Mouse (Mus musculus): Measurements from ENCODE around the gene Pde9a.

Pde9a gene

DNA sequence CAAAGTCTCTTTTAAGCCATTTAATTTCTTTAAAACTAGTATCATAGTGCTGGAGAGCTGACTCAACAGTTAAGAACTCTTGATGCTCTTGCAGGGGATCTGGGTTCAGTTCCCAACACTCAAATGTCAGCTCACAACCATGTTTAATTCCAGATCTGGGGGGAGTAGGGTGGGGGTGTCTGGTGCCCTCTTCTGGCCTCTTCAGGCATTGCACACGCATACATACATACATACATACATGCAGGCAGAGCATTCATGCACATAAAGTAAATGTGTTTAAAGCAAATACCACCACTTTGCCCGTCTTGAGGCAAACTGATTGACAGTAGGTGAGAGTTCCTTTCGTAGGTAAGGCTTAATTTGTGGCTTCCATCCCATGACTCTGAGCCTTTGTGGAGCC lies 80.8 kb downstream of the Pde9a start:
- no peak for DNase-seq (ENCODE audit: low read depth, low spot score)

- DNase-seq (ENCODE audit: low read depth, low spot score): no peak
These were observed 82.5 kb downstream of the Pde9a start for GRCm38 (mm10) chr17:31468496-31468895.

DNA sequence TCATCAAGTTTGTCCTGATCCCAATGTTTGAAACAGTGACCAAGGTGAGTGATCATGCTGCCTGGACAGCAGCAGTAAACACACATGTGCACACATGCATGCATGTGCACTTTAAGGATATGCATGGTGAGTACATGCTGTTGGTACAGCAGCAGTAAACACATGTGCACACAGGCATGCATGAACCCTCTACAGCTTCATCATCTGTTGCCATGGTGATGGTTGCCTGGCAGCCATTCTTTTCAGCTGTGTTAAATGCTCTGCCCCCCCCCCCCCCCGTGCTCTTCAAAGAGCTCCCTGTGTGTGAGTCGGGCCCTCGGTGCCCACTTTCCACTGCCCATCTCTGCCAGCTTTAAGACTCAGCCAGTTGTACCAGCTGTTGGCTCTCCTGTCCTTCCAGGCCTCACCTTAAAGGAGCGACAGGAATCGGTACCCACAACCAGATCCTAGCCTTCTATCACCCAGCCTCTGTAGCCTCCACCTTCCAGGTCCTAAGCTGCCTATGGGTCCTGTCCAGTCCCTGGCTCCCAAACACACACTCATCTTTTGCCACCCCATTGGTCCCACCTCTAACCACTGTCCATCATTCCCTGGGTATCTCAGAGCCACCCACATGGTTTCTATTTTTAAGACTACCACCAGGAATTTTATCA lies 84.9 kb downstream of the Pde9a start:
- no peak for DNase-seq (ENCODE audit: low read depth, low spot score)

GRCm38 (mm10) chr17:31474388-31474787 lies 88.4 kb downstream of the Pde9a start:
- no peak for DNase-seq (ENCODE audit: low read depth, low spot score)

GRCm38 (mm10) chr17:31478606-31479005 lies 92.6 kb downstream of the Pde9a start:
- DNase-seq (ENCODE audit: low read depth, low spot score): no peak

DNA sequence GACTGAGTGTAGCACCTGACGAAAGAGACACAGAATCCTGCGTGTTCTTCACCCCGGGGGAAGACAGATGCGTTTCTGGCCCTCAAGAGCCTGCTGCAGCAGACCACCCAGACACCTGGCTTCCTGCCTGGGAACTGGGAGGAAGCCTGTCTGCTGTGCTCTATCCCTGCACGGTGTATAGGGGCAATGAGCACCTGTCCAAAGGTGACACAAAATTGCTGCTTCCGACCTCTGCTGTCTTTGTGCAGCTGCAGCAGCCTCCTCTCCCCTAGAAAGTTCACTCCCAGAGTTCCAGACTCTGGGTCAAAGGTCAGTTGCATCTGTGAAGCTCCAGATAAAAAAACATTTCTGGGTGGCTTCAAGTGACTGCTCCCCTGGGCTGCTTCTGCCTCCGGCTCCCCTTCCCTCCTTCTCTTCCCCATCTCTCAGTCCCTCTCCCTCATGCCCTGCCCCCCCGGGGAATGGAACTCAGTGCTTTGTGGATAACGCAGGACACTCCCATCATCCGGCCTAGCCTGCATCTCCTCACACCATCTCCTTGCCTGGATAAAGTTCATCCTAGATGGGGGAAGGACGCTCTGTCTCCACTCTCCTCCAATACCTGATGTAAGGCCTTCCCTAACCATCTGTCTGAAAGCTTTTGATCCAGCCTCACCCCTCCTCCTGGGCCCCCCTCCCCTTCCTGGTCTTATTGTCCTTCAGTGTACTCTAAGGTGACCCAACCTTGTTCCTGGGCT lies 93.3 kb downstream of the Pde9a start:
- no peak for DNase-seq (ENCODE audit: low read depth, low spot score)

- no peak for DNase-seq (ENCODE audit: low read depth, low spot score)
These were observed 100.7 kb downstream of the Pde9a start for GRCm38 (mm10) chr17:31486616-31487198.

DNA sequence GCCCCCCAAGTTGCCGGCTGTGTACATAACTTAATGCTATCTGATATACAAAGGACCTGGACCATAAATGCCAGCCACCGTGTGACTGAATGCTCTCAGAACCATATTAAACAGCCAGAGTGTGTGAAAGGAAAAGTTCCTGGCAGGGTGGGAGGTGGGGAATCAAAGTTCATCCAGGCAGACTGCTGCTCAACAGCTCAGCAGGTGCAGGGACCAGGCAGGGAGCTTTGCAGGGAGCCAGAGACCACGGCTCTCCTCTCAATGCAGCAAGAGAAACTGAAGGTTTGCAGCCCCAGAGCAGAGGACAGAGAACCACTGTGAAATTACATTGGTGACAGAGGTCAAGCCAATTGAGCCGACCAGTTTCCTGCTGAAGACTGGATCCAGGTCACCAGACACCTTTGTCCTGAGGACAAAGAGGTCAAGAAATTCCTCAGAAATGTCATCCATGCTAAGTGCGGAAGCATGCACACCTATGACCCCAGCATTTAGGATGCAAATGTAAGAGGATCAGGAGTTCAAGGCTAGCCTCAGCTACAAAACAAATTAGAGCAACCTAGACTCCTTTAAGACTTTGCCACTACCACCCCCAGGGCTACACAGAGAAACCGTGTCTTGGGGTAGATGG lies 101.5 kb downstream of the Pde9a start:
- DNase-seq (ENCODE audit: low read depth, low spot score): no peak

DNA sequence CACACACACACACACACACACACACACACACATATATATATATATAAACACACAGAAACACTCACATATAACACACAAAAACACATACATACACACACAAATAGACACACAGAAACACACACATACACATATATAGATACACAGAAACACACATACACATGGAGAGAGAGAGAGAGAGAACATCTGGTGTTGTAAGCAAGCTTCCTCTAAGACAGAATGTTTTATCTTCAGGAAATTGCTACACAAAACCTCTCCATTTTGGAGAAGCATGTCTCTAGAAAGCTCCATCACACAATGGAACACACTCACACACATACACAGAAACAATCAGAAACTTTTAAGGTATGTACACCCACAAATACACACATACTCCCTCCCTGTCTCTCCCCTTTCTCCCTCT lies 105.3 kb downstream of the Pde9a start:
- DNase-seq (ENCODE audit: low read depth, low spot score): no peak

DNA sequence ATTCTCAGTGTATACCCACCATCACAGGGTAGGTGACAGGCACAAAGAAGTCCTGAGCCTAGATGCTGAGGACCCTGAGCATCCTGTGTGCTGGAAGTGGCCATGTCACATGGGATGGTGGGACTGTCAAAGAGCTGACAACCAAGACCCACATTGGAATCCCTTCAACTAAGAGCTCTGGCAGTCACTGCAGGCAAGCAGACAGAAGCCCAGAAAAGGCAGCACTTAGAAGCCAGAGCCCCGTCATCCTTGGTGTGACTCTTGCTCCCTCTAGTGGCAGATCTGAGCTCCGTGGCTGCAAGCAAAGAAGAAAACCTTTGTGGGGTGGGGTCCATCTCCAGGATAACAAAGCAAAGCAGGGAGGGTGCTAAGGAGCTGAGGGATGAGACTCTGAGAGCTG lies 106.4 kb downstream of the Pde9a start:
- peak; percentile 62 for DNase-seq (ENCODE audit: low read depth, low spot score)

GRCm38 (mm10) chr17:31494989-31495388 lies 109.0 kb downstream of the Pde9a start:
- DNase-seq (ENCODE audit: low read depth, low spot score): no peak

DNA sequence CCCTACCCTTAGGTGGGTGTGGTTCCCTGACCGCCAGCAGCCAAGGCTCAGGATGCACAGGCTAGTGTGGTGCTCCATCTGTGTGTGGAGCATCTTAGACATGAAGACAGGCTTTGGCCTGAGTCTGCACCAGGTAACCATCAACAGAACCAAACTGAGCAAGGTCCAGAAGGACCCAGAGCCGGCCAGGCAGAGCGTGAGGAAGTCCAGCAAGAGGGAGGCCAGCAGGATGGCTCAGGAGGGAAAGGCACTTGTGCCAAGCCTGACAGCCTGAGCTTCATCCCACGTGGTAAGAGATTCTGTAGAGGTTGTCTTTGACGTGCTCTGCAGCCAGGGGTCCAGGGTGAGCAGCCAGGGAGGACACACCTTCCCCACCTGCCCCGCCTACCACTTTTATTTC lies 111.7 kb downstream of the Pde9a start:
- DNase-seq (ENCODE audit: low read depth, low spot score): no peak

- DNase-seq (ENCODE audit: low read depth, low spot score): no peak
These were observed 113.7 kb downstream of the Pde9a start for GRCm38 (mm10) chr17:31499725-31500124.

GRCm38 (mm10) chr17:31500416-31500815 lies 114.4 kb downstream of the Pde9a start:
- DNase-seq (ENCODE audit: low read depth, low spot score): no peak

DNA sequence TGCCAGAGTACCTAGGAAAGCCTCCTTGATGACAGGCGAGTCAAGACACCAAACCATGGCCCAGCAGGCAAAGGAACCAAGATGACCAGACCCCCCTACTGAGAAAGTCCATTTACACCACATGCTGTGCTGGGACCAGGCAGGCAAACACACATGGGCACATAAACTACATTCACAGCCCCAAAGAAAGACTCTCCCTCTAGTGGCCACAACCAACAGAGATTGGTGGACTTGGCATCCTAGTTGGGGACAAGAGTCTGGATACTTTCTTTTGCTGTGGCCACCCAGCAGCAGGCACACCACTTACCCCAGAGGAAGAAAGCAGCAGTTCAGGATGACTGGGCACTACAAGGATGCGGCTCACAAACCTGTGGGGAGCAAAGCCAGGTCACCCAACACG lies 114.9 kb downstream of the Pde9a start:
- no peak for DNase-seq (ENCODE audit: low read depth, low spot score)

- DNase-seq (ENCODE audit: low read depth, low spot score): no peak
These were observed 116.4 kb downstream of the Pde9a start for GRCm38 (mm10) chr17:31502261-31502927.

DNA sequence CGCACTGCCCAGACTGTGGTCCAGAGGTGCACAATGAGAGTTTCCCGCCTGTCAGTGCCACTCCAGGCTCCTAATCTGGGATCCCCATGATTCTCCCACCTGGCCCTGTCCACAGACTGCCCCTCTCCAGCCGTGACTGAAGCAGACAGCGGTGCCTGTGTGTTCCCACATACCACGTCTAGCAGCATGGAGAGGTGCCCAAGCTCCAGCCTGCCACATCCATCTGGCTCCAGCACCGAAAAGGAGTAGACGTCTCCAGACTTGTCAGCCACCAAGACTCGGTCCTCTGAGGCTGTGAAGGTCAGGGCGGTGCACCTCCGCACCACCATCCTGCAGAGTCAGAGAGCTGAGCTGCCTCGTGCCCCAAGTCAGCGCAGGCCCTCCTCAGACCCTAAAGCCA lies 117.3 kb downstream of the Pde9a start:
- DNase-seq (ENCODE audit: low read depth, low spot score): no peak

- DNase-seq (ENCODE audit: low read depth, low spot score): no peak
These were observed 117.9 kb downstream of the Pde9a start for GRCm38 (mm10) chr17:31503936-31504335.

- DNase-seq (ENCODE audit: low read depth, low spot score): no peak
These were observed 119.0 kb downstream of the Pde9a start for GRCm38 (mm10) chr17:31505013-31505412.

DNA sequence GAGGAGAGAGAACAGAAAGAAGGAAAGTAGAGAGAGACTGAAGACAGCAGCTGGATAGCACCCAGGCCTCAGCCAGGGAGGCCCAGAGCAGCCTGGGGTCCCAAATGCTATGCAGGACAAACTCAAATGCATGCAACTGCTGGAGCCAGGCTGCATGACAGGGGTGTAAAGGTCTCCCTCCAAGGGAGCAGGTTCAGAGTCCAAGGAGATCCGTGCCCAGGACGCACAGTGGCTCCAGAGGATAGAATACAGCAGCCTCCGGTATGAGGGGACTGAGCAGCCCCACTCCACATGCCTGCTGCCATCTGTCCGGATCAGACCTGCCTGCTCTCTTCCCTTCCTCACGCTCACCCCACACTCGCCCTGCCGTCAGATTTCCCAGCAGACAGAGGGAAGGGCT lies 120.3 kb downstream of the Pde9a start:
- DNase-seq (ENCODE audit: low read depth, low spot score): no peak

DNA sequence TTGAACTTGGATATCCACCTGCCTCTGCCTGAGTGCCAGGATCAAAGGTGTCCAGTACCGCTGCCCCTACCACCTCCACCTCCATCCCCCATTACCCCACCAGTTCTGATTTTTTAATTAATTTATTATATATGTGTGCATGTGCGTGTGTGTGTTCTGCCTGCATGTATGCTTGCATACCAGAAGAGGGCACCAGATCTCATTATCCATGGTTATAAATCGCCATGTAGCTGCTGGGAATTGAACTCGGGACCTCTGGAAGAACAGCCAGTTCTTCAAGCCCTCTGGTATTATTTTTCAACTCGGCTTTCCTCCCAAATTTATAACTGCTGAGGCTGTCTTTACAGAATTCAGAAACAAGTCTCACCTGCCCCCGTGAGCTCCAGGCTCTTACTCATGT lies 124.9 kb downstream of the Pde9a start:
- no peak for DNase-seq (ENCODE audit: low read depth, low spot score)
